Mouse (Mus musculus): Measurements from ENCODE around the gene Rinl. TPM values are rescaled to one million over a fixed set of nuclear protein-coding genes. Genes with fewer than 3 reads are reported as not detected.

Rinl gene
- total RNA-seq, 2 experiments from 2014 or later = 2.1 to 3.9 TPM

DNA sequence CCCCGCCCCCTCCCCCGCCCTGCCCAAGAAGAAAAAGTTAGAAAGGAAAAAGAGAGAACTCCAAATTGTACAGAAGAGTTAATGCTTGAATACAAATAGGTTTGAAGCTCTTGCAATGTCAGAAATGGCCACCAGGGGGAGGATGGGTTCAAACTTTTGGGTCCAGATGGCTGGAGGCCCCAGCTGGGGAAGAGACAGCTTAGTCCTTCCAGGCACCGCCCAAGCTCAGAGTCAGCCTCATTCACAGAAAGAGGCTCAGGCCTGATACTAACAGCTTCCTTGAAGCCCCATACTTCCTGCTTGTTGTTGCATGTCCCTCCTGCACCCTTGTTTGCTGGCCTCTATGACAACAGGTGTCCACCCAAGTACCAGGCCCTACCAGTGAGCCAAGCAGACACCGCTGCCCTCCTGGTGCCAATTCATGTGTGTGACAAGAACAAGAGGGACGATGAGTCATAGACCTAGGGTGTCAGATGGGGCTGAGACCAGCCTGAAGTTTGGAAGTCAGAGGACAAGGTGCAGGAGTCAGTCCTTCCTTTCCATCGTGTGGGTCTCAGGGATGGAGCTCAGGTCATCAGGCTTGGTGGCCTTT lies 8.6 kb upstream of the Rinl start:
- peak; percentile 90 to 95 for DNase-seq (ENCODE audit: low spot score in 2 of 2)

DNA sequence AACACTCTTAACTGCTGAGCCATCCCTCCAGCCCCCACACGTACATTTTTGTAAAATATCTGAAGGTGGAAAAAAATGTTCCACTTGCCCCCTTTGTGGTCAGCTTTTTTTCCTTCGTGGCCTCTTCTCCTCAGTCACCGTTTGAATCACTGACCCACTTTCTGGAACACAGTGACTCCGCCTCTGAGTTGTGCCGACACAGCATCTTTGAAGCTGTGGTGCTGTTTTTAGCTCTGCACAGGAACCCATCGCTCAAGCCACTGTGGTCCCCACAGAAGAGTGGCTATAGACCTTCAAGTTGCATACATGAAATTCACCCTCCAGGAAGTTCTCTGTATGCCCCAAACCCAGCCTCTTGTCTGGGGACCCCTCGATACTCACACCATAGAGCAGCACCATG lies 7.9 kb upstream of the Rinl start:
- DNase-seq (ENCODE audit: low spot score in 2 of 2) = peak; percentile 39 to 49

DNA sequence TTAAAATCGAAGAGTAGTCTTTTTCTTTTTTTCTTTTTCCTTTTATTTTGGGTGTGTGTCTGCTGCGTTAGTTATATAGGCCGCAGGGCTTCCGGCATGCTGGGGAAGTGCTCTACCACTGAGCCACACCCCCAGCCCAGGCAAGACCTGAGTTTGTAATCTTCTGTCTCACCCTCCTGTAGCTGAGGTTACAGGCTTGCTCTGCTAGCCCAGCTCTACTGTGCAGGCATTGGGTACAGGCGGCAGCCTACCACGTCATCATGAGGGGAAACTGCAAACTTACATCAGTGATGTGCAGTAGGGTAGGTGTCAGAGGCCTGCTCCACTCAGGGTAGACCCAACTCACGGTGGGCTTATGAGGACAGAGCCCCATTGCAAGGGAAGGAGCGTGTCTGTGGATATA lies 7.5 kb upstream of the Rinl start:
- DNase-seq (ENCODE audit: low spot score in 2 of 2) = no peak

DNA sequence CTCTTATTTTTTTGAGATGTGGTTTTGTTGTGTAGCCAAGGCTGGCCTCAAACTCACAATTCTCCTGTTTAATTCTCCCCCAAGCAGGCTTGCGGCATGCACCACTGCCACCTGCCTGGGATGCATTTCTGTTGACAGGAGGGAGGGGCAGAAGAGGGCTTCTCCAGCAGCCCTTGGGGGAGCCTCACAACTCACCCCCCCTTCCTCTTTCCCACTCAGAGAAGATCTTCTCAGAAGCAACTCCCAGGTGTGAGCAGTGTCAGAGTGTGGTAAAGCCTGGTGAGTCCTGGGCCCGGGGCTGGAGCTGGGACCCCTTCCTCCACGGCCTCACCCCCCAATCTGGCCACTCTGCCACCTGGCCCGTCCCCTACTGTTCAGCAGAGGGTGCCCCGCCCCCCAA lies 3.6 kb upstream of the Rinl start:
- DNase-seq (ENCODE audit: low spot score in 2 of 2) = no peak

DNA sequence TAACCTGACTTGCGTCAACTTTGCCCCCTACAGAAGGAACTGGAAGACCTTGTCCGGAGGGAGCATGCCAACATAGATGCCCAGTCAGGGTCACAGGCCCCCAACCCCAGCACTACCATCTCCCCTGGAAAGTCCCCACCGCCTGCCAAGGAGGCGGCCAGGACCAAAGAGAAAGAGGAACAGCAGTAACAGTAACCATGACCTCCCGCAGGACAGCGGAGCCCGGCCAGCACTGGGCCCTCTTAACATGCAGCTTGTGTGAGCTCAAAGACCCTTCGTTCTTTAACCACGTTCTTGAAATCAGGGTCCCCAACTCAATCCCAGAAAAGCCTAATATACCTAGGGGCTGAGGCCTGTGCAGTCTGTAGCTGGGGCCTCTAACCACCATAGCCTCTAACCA lies 885 bp upstream of the Rinl start:
- no peak for DNase-seq (ENCODE audit: low spot score in 2 of 2)

DNA sequence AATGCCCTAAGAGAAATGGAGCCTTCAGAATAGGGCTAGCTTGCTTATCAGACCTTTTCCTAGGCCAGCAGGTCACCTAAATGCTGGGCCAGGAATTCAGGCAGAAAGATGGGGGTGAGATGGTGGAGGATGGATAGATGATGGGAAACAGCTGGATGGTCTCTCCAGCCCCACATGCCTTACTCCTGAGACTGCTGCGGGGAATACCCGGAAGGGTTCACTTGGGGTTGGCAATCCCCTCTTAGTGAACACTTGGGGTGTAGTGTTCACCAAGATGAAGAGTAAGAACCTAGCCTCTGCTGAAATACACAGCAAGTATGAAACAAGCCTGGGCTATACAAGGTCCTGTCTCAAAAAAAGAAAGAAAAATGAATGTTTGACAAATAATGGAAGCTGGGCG lies 466 bp downstream of the Rinl start:
- DNase-seq (ENCODE audit: low spot score in 2 of 2) = no peak

DNA sequence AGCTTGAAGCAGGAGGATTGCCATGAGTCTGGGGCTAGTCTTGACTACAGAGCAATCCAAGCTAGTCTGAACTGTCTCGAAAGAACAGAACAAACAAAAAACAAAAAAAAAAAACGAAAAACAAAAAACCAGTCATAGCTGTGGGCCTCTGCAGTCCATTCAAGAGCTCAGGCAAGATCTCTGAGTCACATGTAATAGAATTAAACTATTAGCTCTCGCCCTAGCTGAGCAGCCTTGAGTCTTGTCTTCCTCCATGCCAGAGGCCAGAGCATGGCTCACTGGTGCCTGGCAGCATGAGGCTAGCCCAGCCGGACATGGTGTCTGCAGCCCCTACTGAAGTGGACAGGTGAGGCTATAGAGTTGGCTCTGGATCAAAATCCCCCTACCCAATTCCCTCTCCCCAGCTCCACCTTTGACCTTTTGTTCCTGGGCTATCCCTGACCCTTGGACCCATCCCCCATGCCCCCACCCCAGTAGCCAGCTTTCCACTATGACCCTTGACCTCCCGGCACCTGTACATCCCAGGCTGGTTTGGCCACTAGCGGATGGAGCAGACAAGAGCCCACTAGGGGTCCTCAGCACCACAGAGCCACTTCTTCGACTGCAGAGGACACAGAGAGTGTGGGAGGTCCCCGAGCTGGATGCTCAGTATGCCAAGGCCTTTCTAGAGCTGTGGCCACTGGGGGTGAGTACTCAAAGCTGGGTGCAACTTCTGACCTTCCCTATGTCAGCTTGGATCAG lies 1.5 kb downstream of the Rinl start:
- no peak for DNase-seq (ENCODE audit: low spot score in 2 of 2)

DNA sequence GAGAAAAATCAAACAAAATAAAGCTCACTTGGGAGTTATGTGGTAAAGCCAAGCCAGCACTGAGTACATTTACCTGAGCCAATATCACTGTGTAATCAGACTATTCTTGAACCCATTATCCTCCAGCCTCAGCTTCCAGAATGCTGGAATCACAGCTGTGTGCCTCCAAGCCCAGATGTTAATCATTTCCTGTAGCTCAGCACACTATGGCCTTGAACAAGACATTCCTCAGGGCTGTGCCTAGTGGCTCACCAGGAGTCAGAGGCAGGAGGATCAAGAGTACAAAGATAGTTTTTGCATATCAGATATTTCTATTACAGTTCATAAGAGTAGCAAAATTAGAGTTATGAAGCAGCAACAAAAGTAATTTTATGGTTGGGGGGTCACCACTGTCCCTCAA lies 2.9 kb downstream of the Rinl start:
- no peak for DNase-seq (ENCODE audit: low spot score in 2 of 2)

DNA sequence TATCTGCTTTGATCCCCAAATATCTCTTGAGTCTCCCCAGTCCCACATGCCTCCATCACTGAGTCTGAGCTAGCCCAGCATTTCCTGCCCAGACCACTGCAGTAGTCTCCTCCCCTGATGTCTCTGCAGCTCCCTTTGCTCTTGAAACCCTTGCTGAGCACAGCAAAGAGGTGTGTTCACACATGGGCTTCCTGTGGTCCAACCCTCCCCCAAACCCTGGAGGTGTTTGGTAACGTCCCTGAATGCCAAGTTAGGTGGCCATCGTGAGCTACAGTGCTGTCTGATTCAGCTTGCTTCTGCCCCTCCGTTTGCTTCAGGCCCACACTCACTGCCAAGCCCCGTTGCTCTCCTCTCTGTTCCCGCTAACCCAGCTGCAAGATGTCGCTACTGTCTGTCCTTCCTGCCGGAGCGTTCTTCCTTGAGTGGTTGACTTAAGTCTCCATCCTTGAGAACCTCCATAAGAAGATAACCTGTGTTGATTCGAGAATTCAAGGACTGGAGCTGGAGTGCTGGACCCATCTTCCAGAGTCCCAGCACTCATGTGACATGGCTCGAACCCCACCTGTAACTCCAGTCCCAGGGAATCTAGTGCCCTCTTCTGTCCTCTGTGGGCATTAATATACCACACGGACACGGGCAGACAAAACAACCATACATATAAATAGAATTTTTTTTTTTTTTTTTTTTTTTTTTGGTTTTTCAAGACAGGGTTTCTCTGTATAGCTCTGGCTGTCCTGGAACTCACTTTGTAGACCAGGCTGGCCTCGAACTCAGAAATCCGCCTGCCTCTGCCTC lies 3.8 kb downstream of the Rinl start:
- DNase-seq (ENCODE audit: low spot score in 2 of 2) = no peak

DNA sequence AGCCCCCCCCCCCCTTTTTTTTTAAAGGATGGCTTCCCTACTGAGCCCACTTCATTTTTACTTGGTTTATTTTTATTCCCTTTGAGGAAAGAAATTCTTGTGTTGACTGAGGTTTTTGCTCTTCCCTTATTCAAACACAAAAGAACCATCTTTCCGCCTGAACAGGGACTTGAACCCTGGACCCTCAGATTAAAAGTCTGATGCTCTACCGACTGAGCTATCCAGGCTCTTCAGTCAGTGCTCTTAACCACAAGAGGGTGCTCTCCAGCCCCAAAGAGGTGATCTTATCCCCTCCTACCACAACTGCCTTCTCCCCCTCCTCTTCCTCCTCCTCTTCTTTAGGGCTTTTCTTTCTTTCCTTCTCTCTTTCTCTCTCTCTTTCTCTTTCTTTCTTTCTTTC lies 5.1 kb downstream of the Rinl start:
- no peak for DNase-seq (ENCODE audit: low spot score in 2 of 2)

DNA sequence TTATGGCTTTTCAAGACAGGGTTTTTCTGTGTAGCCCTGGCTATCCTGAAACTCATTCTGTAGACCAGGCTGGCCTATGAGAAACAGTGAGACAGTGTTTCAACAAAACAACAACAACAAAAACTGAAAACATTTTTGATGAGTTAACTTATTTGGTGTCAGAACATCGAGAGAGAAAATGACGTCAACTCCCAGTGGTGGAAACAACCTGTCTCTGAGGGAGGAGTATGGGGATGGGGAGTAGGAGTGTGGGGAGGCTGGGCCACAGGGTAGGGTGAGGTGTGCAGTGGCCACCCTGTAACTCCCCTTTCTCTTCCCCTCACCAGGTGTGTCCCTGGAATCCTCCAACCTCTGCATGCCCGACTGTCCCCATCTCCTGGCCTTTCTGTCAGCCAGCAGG lies 5.7 kb downstream of the Rinl start:
- DNase-seq (ENCODE audit: low spot score in 2 of 2) = no peak

DNA sequence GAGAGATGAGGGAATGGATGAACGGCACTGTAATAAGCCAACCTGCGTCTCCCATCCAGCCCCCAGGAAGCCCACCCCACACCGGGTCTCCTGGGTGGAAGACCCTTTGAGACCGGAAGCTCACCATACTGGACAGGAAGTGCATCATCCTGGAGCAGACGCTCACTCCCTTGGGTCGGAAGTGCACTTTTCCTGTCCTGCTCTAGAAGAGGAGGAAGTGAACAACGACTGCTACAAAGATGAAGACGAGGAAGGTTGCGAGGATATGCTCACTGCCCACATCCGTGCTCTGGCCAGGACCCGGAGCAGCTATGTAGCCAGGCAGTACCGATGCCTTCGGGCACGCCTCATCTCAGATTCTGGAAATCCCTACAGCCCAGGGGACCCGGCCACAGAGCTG lies 7.1 kb downstream of the Rinl start:
- DNase-seq (ENCODE audit: low spot score in 2 of 2) = no peak

DNA sequence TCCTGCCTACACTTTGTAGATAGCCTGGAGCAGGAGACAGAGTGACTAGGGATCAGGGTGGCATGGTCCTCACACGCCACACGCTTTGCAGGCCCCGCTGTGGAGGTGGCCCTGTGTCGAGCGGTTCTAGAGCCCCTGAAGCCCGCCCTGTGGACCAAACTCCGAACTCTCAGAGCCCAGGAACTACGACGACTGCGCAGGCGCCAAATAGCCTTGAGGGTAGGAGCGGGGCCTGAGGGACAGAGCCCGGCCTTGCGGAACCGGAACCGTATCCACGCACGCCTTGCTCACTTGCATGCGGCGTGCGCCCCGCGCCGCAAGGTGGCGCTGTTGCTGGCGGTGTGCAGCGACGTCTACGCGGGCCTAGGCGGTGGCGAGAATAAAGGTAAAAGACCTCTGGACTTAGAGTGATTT lies 7.8 kb downstream of the Rinl start:
- peak; percentile 74 to 78 for DNase-seq (ENCODE audit: low spot score in 2 of 2)

DNA sequence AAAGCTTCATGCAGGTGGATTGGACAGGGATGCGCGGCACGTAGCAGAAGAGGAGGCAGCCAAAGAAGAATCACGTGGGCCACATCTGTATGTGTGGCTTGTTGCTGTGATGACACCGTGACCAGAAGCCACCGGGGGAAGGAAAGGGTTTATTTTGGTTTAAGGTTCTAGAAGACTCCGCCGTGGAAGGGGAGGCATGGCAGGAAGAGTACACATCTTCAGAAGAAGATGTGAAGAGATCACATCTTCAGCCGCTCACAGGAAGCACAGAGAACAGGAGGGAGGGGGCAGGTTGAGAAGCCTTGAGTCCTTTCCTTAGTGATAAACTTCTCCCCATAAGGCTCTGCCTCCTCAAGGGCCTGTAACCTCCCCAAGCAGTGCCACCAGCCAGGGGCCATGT lies 11.2 kb downstream of the Rinl start:
- DNase-seq (ENCODE audit: low spot score in 2 of 2) = no peak

DNA sequence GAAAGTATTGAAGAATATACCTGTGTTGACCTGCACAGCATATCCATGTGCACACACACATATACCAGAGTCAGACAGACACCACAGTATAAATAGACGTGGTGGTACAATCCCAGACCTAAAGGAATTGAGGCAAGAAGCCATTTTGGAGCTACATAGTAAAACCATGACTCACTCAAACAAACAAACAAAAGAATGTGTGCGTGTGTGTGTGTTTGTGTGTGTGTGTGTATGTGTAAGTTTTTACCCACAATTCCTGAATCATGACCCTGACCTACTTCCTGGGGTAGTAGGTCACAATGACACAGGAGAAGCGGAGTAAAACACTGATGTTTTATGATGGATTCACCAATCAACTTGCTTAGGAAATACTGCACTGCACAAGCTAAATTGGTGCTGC lies 12.7 kb downstream of the Rinl start:
- no peak for DNase-seq (ENCODE audit: low spot score in 2 of 2)

DNA sequence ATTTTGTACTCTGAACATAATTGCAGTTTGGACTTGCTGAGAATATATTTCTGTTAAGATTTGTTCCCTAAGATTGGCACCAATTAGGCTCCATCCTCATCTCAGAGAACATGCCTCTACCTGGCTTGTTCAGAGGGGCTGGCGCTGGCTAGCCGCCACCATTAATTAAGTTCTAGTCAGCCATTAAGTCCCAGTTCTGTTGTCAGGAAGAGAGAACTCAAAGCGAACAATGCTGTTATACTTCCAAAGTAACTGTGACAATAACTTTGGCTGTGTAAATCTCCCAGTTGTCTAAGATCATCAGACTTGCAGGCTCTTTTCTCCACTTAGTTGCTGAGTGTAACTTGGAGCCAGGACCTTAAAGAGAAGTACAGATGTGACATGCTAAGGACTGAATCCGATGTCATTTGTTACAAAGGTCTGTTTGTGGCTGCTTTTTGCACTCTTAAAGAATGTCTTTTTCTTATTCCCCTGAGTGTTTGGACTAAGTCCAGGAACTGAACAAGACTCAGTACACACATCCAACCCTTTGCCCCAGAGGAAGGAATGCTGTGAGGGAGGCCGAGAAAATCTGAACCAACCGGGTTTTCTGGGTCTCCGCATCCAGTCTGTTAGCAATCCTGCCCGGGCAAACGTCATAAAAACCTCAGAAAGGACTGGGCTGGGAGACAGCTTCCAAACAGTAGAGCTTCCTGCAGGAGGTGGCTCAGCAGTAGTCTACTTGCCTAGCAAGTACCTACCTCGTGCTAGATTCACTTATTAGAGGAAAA lies 13.3 kb downstream of the Rinl start:
- DNase-seq (ENCODE audit: low spot score in 2 of 2) = no peak

DNA sequence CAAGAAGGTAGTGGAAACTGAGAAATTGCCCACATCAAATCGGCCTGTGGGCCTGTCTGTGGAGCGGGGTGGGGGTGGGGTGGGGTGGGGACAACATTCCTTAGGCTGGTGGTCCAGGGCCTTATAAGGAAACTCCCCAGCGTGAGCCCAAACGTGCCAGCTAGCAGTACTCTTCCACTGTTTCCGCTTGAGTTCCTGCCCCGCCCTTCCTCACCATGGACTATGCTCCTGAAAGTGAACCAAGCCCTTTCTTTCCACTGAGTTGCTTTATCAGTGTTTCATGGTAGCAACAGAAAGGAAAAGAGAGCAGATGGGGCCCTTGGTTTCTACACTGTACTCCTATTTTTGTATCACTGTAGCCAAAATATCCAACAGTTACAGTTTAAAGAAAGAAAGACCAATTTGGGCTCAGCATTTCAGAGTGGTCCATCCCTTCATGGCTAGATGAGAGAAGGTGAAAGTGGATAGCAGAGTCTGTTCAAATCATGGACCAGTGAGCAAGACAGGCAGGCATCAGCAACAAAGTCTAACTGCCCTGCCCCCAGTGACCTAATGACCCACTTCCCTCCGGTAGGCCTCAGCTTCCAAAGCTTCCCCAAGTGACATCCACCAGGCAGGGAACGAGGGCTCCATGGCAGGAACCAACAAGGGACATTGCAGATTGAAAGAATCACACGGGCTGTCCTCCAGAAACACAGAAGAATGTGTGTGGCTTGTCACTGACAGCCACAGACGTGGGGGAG lies 14.2 kb downstream of the Rinl start:
- no peak for DNase-seq (ENCODE audit: low spot score in 2 of 2)

DNA sequence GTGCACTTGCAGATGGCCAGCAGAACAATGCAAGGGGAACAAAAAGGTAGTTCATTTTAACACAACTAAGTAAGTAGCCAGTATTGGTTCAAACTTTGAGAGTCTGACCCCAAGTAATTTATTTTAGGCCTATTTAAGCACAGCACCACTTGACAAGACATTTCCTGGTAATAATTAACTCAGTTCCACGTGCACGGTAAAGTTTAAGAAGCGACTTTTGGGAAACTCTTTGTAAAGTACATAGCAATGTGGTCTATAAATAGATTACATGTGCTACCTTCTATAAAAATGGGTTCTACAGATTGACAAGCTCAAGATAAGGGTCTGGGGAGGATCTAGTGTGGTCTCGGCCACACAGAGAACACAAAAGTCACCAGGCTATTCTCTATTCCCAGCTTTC lies 15.0 kb downstream of the Rinl start:
- no peak for DNase-seq (ENCODE audit: low spot score in 2 of 2)

DNA sequence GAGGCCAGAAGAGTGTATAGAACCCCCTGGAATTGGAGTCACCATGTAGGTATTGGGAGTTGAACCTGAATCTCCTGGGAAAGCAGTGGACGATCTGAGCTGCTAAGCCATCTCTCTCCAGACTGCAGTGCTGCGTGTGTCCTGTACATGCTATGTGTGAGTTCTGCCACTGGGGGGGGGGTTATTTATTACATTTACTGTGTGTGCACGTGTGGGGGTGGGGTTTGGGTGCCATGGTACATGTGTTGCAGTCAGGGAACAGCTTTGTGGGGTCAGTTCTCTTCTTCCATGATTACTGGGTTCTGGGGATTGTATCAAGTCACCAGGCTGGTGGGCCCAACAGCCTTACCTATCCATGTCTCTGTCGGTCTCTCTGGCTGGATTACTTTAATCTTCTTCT lies 18.1 kb downstream of the Rinl start:
- no peak for DNase-seq (ENCODE audit: low spot score in 2 of 2)

DNA sequence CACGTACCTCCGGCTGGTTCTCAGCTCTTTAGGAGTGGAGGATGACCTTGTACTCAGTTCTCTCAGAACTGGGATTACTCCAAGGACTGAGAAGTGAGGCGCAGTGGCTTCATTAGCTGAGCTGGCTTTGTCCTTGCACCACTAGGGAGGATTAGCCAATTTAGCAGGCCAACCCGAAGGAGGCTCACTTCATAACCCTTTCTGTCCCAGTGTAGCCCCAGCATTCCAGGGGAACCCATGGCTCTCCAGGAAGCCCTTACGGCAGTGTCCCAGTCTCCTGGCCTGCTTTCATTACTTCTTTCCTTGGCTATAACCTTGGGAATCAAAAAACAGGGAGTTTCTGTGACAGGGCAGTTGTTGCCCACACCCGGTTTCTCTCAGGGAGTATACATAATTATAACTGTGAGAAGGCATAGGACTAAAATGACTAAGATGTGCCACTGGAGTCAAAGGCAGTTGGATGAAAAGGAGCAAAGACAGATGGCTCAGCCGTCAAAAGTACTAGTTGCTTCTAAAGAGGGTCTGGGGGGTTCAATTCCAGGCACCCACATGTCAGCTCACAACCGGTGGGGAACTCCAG lies 19.0 kb downstream of the Rinl start:
- DNase-seq (ENCODE audit: low spot score in 2 of 2) = no peak
